Mouse (Mus musculus): ENCODE data around the gene Aamp.

The Aamp gene

GRCm38 (mm10) chr1:74281886-74282285 is 2.7 kb downstream of the Aamp start:
- DNase-seq (ENCODE audit: low spot score in 2 of 2), result peak in 1 of 2 experiments; percentile 62

GRCm38 (mm10) chr1:74281372-74281771 is 3.2 kb downstream of the Aamp start:
- no peak for DNase-seq (ENCODE audit: low spot score in 2 of 2)

DNA sequence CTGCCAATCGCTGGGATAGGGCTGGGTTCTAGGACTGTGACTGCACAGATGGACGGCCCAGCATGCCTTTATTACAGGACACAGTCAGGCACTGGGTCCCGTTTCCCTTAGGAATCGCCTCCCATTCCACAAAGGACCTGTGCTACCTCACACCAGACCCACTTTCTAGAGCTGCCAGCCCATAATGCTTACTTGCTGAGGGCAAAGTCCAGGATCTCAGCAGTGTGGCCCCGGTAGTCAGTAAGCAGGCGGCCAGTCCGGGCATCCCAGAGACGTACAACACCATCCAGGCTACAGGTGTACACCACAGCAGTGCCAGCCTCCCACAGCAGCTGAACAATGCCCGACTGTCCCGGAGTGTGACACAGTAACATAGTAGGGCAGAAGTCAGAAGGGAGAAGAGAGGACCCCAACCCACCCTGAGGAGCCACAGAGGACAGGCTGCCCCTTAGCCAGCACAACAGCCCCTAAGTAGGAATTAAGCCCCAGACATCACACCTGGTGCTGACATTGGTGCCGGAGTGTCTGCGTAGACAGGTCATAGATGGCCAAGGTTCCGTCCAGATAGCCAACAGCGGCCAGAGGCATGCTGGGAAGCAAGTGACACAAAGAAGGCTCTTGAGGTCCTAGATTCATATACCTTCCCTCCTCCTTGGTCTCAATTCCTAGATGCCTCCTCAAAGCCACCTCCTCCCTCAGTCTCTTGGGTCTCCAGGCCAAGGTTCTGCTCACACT is 3.8 kb downstream of the Aamp start:
- DNase-seq (ENCODE audit: low spot score in 2 of 2), result peak in 1 of 2 experiments; percentile 59

- peak in 1 of 2 experiments; percentile 57 for DNase-seq (ENCODE audit: low spot score in 2 of 2)
Measured at GRCm38 (mm10) chr1:74278988-74279387, 5.5 kb downstream of the Aamp start.

GRCm38 (mm10) chr1:74278538-74278937 is 6.0 kb downstream of the Aamp start, which contains the start of gene Gpbar1:
Gene Gpbar1, plus strand, starts transcription at chr1:74278550.
- DNase-seq (ENCODE audit: low spot score in 2 of 2), result peak in 1 of 2 experiments; percentile 62

DNA sequence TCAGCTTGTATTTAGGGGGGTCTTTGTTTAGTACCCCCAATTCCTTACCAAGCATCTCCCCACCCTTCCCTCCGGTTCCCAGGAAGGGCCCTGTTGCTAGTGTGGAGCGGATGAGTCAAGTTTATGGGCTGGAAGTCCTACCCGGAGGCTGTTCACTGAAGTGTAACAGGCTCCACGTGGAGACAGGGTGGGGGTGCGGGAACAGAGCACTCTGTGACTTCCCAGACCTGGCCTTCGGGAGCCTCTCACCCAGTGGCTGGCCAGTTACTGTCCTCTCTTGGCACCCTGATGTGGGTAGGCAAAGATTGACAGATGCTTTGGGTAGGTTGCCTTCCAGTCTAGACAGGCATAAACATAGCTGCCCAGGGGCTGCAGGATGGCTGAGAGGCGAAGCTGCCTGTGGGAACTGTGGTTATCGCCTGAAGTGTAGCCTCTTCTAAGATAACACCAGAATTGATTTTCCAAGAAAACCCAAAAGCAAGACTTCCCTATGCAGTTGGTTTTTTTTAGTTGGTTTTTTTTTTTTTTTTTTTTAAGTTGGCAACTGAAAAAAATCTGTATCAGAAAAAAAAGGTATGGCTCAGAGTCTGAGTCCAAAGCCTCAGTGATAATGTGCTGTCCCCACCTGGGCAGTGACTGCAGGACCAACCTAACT is 6.5 kb downstream of the Aamp start:
- no peak for DNase-seq (ENCODE audit: low spot score in 2 of 2)

DNA sequence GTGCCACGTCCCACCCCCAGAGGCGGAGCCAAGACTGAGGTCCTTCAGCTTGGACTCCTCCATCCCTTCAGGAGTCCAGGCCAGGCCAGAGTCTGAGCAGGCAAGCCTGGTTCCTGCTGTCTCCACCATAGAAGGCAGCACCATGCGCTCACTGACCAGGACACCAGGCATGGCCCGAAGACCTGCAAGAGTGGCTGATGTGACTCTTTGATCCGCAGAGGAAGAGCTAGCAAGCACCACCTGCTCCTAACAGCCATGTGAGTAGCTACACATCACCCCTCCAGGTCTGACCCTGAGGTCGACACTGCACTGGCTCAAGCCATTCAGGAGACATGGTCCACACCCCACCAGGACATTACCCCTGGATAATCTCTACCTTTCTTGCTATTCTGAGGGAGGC is 7.5 kb downstream of the Aamp start:
- no peak for DNase-seq (ENCODE audit: low spot score in 2 of 2)

DNA sequence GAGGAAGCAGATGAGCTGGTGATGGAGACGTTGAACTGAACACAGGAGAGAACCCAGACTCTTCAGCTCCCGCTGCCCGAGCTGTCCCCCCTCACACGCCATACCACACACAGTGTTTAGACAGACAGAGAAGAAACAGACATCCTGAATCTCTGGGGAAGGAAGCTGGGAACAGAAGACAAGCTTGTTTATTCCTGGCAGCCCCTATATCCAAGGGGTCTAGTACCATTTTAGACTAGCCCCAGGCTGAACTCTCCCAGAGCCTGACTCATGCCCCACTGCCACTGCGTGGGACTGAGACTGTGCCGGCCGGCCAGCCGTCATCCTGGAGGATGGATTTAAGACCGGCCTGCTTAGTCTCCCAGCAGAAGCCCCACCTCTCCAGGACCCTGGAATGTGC is 9.5 kb downstream of the Aamp start:
- no peak for DNase-seq (ENCODE audit: low spot score in 2 of 2)

- DNase-seq (ENCODE audit: low spot score in 2 of 2), result no peak
Measured at GRCm38 (mm10) chr1:74271659-74272058, 12.9 kb downstream of the Aamp start.

- DNase-seq (ENCODE audit: low spot score in 2 of 2), result no peak
Measured at GRCm38 (mm10) chr1:74268750-74269149, 15.8 kb downstream of the Aamp start.

GRCm38 (mm10) chr1:74262510-74262909 is 22.0 kb downstream of the Aamp start:
- no peak for DNase-seq (ENCODE audit: low spot score in 2 of 2)

- DNase-seq (ENCODE audit: low spot score in 2 of 2), result no peak
Measured at GRCm38 (mm10) chr1:74256782-74257181, 27.8 kb downstream of the Aamp start.

- no peak for DNase-seq (ENCODE audit: low spot score in 2 of 2)
Measured at GRCm38 (mm10) chr1:74255704-74256345, 28.7 kb downstream of the Aamp start.

GRCm38 (mm10) chr1:74250096-74250495 is 34.4 kb downstream of the Aamp start:
- DNase-seq (ENCODE audit: low spot score in 2 of 2), result no peak

- DNase-seq (ENCODE audit: low spot score in 2 of 2), result no peak
Measured at GRCm38 (mm10) chr1:74249331-74249980, 35.1 kb downstream of the Aamp start.

DNA sequence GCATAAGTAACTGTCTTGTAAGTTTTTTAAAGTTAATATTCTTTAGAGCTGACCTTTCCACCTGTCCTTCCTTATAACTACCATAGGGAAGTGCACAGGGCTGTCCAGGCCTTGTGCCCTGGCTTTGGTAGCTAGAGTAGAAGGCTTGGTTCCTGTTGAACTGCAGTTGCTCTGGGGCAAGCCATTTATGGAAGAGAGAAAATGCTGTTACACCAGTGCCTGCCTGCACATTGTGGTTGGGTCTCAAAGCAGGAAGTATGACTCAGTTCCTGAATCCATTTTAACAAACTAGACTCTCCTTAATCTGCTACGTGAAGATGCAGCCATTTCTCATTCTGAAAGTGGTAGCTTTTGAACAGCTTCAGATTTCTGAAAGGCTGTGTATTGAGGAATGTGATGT is 35.7 kb downstream of the Aamp start:
- DNase-seq (ENCODE audit: low spot score in 2 of 2), result peak; percentile 33 to 63

GRCm38 (mm10) chr1:74245525-74245924 is 39.0 kb downstream of the Aamp start:
- DNase-seq (ENCODE audit: low spot score in 2 of 2), result no peak

- no peak for DNase-seq (ENCODE audit: low spot score in 2 of 2)
Measured at GRCm38 (mm10) chr1:74240832-74241231, 43.7 kb downstream of the Aamp start.

- DNase-seq (ENCODE audit: low spot score in 2 of 2), result no peak
Measured at GRCm38 (mm10) chr1:74240311-74240710, 44.2 kb downstream of the Aamp start.

DNA sequence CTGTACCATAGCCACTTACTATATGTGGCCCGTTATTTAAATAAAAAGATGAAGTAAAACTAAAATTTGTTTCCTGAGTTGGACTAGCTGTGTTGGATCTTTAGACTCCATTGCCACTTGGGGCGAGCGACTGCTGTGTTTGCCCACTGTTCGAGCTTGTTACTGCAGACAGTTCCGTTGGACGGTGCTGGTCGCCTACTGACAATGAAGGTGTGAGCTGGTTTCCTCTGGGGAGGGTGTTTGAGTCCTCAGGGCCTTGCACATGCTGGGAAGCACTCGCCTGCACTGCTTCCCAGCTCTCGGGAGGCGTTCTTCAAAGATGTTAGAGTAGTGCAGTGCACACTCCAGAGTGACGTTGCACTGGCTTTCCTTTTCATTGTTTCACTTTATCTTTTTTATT is 44.9 kb downstream of the Aamp start:
- peak in 1 of 2 experiments; percentile 19 for DNase-seq (ENCODE audit: low spot score in 2 of 2)

DNA sequence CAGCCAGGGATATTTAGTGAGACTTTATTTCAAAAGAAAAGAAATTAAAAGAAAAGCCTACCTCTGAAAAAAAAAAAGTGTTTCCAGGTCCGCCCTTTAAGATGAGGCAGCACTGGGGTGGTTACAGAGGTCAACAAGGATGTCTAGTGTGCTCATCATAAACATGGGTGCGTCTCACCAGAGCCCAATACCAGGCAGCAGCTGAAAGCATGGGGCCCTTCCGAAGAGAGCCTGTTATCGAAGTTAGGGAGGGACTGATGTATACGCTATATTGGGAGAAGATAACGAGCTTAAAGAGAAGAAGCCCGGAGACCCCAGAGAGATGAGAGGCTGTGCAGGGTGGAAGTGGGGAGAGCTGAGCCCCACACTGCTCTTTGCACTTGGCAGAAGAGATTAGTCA is 45.4 kb downstream of the Aamp start:
- no peak for DNase-seq (ENCODE audit: low spot score in 2 of 2)

GRCm38 (mm10) chr1:74238136-74238535 is 46.4 kb downstream of the Aamp start:
- DNase-seq (ENCODE audit: low spot score in 2 of 2), result no peak
